ENCODE assay signal across 9 mouse cellular contexts in the genomic region with DNA sequence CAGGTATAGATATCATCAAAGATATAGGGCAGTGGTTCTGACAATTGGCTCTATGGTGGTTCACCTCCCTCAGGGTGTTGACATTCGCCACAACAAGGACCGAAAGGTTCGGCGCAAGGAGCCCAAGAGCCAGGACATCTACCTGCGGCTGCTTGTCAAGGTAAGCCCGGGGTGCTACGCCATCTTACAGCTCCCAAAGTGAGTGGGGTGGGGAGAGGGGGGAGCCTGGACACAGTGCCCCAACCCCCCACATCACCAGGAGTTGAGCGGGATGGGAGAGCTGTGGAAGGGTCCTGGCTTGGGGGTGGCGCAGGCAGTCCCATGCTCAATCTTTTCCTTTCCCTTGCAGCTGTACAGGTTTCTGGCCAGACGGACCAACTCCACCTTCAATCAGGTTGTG. TPM values are rescaled to one million over a fixed set of nuclear protein-coding genes. Genes with fewer than 3 reads are reported as not detected.
DNase-seq lines count a peak whose midpoint lies in the region; ATAC-seq and TF ChIP-seq lines count a peak whose summit lies in the region.
"Had no signal": no experiment of that assay in that cellular context is flagged by ENCODE, and none has a peak within 500 bp of the region (broad histone marks: within the 10 kb centered on the region; RNA-seq: fewer than 3 reads in every experiment).

No protein-coding gene starts in this region.

- H3K27me3 ChIP-seq in E14TG2a.4 (ENCODE audit: insufficient read depth, low read length), result no peaks in the 10 kb centered on the region
- H3K27me3 ChIP-seq in forebrain, embryonic 15.5 days, result no peaks in the 10 kb centered on the region
- H3K27me3 ChIP-seq in liver, embryonic 14.5 days (ENCODE audit: control insufficient read depth, insufficient read depth, low read length), result no peaks in the 10 kb centered on the region

- intact Hi-C loops in gastrocnemius, adult 2 months (cut with DNase I), result loop anchor here (10.0 kb wide), 2 partner anchors 1164 to 1344 kb away; a partner anchor contains a TSS

- TF ChIP-seq EP300 in liver, embryonic 14.5 days (IDR thresholded peaks at IDR 0.05; ENCODE audit: low read depth), result no peak

- no peak for DNase-seq in gastrocnemius, adult 2 months
- DNase-seq in gastrocnemius, postnatal 25 days, result no peak
- DNase-seq in liver, embryonic 14.5 days (ENCODE audit: low read depth in 3 of 3, low spot score in 3 of 3), result no peak
- no peak for DNase-seq in embryo, embryonic 11 days
- DNase-seq in testis, postnatal 10 days (ENCODE audit: low spot score), result no peak
- DNase-seq in thymus, postnatal 14 days, result no peak

- no peak for ATAC-seq in forebrain, embryonic 15.5 days (replicated peaks)
- ATAC-seq in liver, embryonic 14.5 days (ENCODE audit: insufficient read depth), result no peak

- 85% methylated on average over 10 of the region's 10 CpGs for WGBS in forebrain, embryonic 15.5 days
- 69% methylated on average over 10 of the region's 10 CpGs for WGBS in liver, embryonic 14.5 days (ENCODE audit: insufficient replicate concordance)

- H3K9me3 ChIP-seq in E14TG2a.4 (ENCODE audit: low read length), result no peaks in the 10 kb centered on the region
- H3K9me3 ChIP-seq in forebrain, embryonic 15.5 days, result no peaks in the 10 kb centered on the region
- no peaks in the 10 kb centered on the region for H3K9me3 ChIP-seq in liver, embryonic 14.5 days (ENCODE audit: control insufficient read depth, low read length)

- peaks cover 66% of the 10 kb centered on the region for H3K4me1 ChIP-seq in E14TG2a.4 (replicated peaks; ENCODE audit: low read depth, low read length)
- H3K4me1 ChIP-seq in forebrain, embryonic 15.5 days, result peaks cover 49% of the 10 kb centered on the region
- peaks cover 21 to 25% of the 10 kb centered on the region in 2 experiments for H3K4me1 ChIP-seq in liver, embryonic 14.5 days (replicated peaks; ENCODE audit: control insufficient read depth in 2 of 2, insufficient read depth in 2 of 2, low read length in 1 of 2)

- H3K4me2 ChIP-seq in forebrain, embryonic 15.5 days (replicated peaks), result peak overlapping the region; percentile 88
- peak overlapping the region; percentile 81 for H3K4me2 ChIP-seq in liver, embryonic 14.5 days (ENCODE audit: low read depth)

- peaks cover 69% of the 10 kb centered on the region for H3K36me3 ChIP-seq in E14TG2a.4 (ENCODE audit: insufficient read depth, low read length)
- H3K36me3 ChIP-seq in forebrain, embryonic 15.5 days, result peaks cover 34% of the 10 kb centered on the region
- H3K36me3 ChIP-seq in liver, embryonic 14.5 days (replicated peaks; ENCODE audit: control insufficient read depth, insufficient read depth, low read depth), result peaks cover 38% of the 10 kb centered on the region

- H3K4me3 ChIP-seq in gastrocnemius, adult 2 months, result peak overlapping the region; percentile 93
- H3K4me3 ChIP-seq in E14TG2a.4 (replicated peaks; ENCODE audit: low read length), result peak overlapping the region; percentile 99
- peak overlapping the region; percentile 71 for H3K4me3 ChIP-seq in forebrain, embryonic 15.5 days
- peak overlapping the region; percentile 88 to 90 for H3K4me3 ChIP-seq in liver, embryonic 14.5 days (ENCODE audit: insufficient read depth in 1 of 2, low read depth in 2 of 2, low read length in 2 of 2)

- H3K9ac ChIP-seq in forebrain, embryonic 15.5 days (replicated peaks), result peak overlapping the region; percentile 83
- peak overlapping the region; percentile 99 for H3K9ac ChIP-seq in liver, embryonic 14.5 days (replicated peaks)

- H3K27ac ChIP-seq in gastrocnemius, adult 2 months, result peak overlapping the region; percentile 94
- H3K27ac ChIP-seq in forebrain, embryonic 15.5 days (replicated peaks), result no peak overlapping the region
- H3K27ac ChIP-seq in liver, embryonic 14.5 days, result peak overlapping the region; percentile 78

- no peak for TF ChIP-seq CTCF in gastrocnemius, adult 2 months (IDR thresholded peaks at IDR 0.05)
- no peak for TF ChIP-seq CTCF in E14TG2a.4 (conservative IDR thresholded peaks at IDR 0.05; ENCODE audit: low read length)
- no peak for TF ChIP-seq CTCF in liver, embryonic 14.5 days (IDR thresholded peaks at IDR 0.05; ENCODE audit: low read depth)

RNA-seq across cellular contexts. Expression of a gene that starts 1.4 kb away (rescaled TPM):
- total RNA-seq in gastrocnemius, adult 2 months (2021), result 10 to 100 TPM; 14.4 to 15.8 TPM
- 10 to 100 TPM in 1 of 2 experiments, 1 to 10 TPM in 1; 8.5 to 12.7 TPM for total RNA-seq in gastrocnemius, postnatal 25 days (2021)
- 29.0 and 30.2 TPM in 2 replicates for polyA plus RNA-seq in forebrain, embryonic 15.5 days (2015; fragmentation: Nextera tagmentation; extraction: Ambion mirVana)
- 7.6 and 9.1 TPM in 2 replicates for polyA plus RNA-seq in liver, embryonic 14.5 days (2012; rRNA removed)
- polyA plus RNA-seq in liver, embryonic 14.5 days (2014; fragmentation: Nextera tagmentation; extraction: Ambion mirVana), result 5.8 and 9.0 TPM in 2 replicates

RNA-seq across cellular contexts. Expression of a gene that starts 1.8 kb away (rescaled TPM):
- under 1 TPM; 0.08 to 0.31 TPM for total RNA-seq in gastrocnemius, adult 2 months (2021)
- under 1 TPM; 0.13 to 0.29 TPM for total RNA-seq in gastrocnemius, postnatal 25 days (2021)
- 0.37 and 1.0 TPM in 2 replicates for polyA plus RNA-seq in forebrain, embryonic 15.5 days (2015; fragmentation: Nextera tagmentation; extraction: Ambion mirVana)
- 0.31 and 0.32 TPM in 2 replicates for polyA plus RNA-seq in liver, embryonic 14.5 days (2012; rRNA removed)
- polyA plus RNA-seq in liver, embryonic 14.5 days (2014; fragmentation: Nextera tagmentation; extraction: Ambion mirVana), result 0.14 and 0.32 TPM in 2 replicates

RNA-seq across cellular contexts. Expression of a gene that starts 3.9 kb away (rescaled TPM):
- total RNA-seq in gastrocnemius, adult 2 months (2021), result 100 to 1,000 TPM; 451 to 508 TPM
- 100 to 1,000 TPM; 433 to 449 TPM for total RNA-seq in gastrocnemius, postnatal 25 days (2021)
- polyA plus RNA-seq in forebrain, embryonic 15.5 days (2015; fragmentation: Nextera tagmentation; extraction: Ambion mirVana), result 633 and 683 TPM in 2 replicates
- polyA plus RNA-seq in liver, embryonic 14.5 days (2012; rRNA removed), result 499 and 605 TPM in 2 replicates
- 832 and 846 TPM in 2 replicates for polyA plus RNA-seq in liver, embryonic 14.5 days (2014; fragmentation: Nextera tagmentation; extraction: Ambion mirVana)

RNA-seq across cellular contexts. Expression of a gene that starts 6.4 kb away (rescaled TPM):
- total RNA-seq in gastrocnemius, adult 2 months (2021), result not detected
- not detected for total RNA-seq in gastrocnemius, postnatal 25 days (2021)
- not detected in 2 replicates for polyA plus RNA-seq in forebrain, embryonic 15.5 days (2015; fragmentation: Nextera tagmentation; extraction: Ambion mirVana)
- not detected in 2 replicates for polyA plus RNA-seq in liver, embryonic 14.5 days (2012; rRNA removed)
- polyA plus RNA-seq in liver, embryonic 14.5 days (2014; fragmentation: Nextera tagmentation; extraction: Ambion mirVana), result not detected in 2 replicates
- total RNA-seq: common myeloid progenitor, adult 5-6 weeks had no signal

RNA-seq across cellular contexts. Expression of a gene that starts 14.3 kb away (rescaled TPM):
- total RNA-seq in gastrocnemius, adult 2 months (2021), result 100 to 1,000 TPM in 1 of 2 experiments, 1 to 10 TPM in 1; 8.8 to 105 TPM
- 100 to 1,000 TPM in 1 of 2 experiments, 10 to 100 TPM in 1; 14.3 to 121 TPM for total RNA-seq in gastrocnemius, postnatal 25 days (2021)
- 3.6 and 4.1 TPM in 2 replicates for polyA plus RNA-seq in forebrain, embryonic 15.5 days (2015; fragmentation: Nextera tagmentation; extraction: Ambion mirVana)
- 0.69 and 0.80 TPM in 2 replicates for polyA plus RNA-seq in liver, embryonic 14.5 days (2012; rRNA removed)
- polyA plus RNA-seq in liver, embryonic 14.5 days (2014; fragmentation: Nextera tagmentation; extraction: Ambion mirVana), result 0.51 and 0.54 TPM in 2 replicates
